Mouse (Mus musculus): ENCODE data around the gene Tut4. TPM values are rescaled to one million over a fixed set of nuclear protein-coding genes. Genes with fewer than 3 reads are reported as not detected.

Tut4 gene
- total RNA-seq (2014; fragmentation: Nextera tagmentation) (77.1 and 98.9 TPM in 2 replicates), total RNA-seq (2017) (24.9 and 25.1 TPM in 2 replicates)

GRCm38 (mm10) chr4:108459231-108460155, at the start of gene Tut4:
Tut4 (plus strand) TSS chr4:108459426.
- ATAC-seq (replicated peaks; ENCODE audit: poor library complexity, severe bottlenecking) = peak; percentile 40

GRCm38 (mm10) chr4:108424587-108424986, 34.6 kb upstream of the Tut4 start:
- no peak for ATAC-seq (replicated peaks; ENCODE audit: poor library complexity, severe bottlenecking)

- peak; percentile 9; the same call in 1 of the 2 replicates for ATAC-seq (replicated peaks; ENCODE audit: poor library complexity, severe bottlenecking)
Observed at GRCm38 (mm10) chr4:108427719-108428340, 31.4 kb upstream of the Tut4 start.

DNA sequence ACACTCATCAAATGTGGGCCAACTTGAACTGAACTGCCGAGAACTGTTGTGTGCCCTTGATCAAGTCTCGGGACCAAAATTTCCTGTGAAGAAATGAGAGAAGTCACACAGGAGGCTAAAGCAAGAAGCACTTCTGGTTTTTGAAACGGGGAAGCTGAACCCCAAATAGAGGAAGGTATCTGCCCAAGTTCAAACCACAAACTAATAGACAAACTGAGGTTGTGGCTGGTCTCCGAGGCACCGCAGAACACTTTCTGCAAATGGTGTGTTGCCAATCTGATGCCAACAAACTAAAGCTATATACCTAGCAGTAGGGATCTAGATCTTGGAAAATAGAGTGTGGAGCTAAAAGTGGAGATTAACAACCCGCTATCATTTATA, 30.9 kb upstream of the Tut4 start:
- ATAC-seq (replicated peaks; ENCODE audit: poor library complexity, severe bottlenecking) = peak; percentile 98

DNA sequence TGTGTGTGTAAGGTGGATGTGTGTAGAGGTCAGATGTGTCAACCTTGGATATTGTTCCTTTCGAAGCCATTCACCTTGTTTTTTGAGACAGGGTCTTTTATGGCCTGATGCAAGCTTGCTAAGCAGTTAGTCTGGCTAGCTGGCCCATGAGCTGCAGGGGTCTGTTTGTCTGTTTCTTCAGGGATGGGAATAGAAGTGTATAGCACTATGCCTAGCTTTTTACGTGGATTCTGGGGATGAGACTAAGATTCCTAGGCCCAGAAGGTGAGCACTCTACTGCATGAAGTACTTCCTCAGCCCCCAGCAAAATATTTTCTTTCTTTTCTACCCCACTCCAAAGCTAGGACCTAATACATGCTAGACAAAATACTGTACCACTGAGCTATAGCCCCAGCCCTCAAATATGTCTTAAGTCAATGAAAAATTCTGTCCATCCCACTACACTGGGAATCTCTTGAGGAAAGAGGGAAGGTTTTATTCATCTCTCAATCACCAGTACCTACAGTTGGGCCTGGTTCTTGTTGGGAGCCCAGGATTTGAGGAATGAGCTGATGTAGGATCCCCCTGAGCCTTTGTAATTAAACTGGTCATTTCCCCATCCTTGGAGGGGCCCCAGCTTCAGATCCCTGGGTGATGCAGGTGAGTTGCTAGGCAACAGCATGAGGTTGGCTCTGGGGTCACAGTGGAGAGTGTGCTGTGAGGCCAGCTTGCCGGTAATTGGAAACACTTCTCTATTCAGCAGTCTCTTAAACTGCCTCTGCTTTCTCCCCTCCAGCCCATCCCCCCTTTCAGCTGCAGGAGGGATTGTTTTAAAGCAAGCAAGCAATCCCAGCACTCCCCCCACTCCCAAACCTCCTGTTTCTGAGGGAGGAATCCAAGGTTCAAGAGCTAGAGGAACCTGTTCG, 28.3 kb upstream of the Tut4 start:
- no peak for ATAC-seq (replicated peaks; ENCODE audit: poor library complexity, severe bottlenecking)

GRCm38 (mm10) chr4:108431561-108431936, 27.7 kb upstream of the Tut4 start:
- ATAC-seq (replicated peaks; ENCODE audit: poor library complexity, severe bottlenecking) = no peak

DNA sequence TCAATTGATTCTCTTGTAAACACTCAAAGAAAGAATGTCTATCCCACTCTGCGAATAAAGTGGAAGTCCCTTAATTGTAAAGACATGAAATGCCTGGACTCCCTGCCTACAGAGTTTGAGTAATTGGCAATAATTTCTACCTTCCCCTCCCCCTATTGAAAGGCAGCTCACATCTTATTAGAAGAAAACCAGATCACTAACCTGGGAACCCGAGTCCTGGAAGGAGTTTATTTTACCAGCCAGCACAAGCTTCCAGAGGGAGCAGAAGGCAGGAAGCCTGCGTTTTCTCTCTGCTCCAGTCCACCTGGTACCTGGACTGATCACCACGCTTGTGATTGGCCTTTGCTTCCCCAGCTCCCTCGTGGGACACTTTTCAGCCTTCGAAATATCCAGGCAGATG, 25.9 kb upstream of the Tut4 start:
- ATAC-seq (replicated peaks; ENCODE audit: poor library complexity, severe bottlenecking) = no peak

DNA sequence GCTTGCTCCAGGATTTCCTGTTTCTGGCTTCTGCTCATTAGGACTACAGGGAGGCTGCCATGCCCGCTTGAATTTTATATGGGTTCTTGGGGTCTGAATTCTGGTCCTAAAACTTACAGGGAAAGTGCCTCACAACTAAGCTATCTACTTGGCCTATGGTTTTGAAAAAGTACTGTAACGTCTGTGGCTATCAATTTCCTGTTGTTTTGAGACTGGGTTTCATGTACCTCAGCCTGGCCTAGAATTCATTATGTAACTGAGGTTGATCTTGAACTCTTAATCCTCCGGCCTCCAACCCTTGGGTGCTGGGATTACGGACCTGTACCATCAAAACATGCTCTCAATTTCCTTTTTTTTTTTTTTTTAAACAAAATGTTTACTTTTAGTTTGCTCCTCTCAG, 25.0 kb upstream of the Tut4 start:
- ATAC-seq (replicated peaks; ENCODE audit: poor library complexity, severe bottlenecking) = no peak

DNA sequence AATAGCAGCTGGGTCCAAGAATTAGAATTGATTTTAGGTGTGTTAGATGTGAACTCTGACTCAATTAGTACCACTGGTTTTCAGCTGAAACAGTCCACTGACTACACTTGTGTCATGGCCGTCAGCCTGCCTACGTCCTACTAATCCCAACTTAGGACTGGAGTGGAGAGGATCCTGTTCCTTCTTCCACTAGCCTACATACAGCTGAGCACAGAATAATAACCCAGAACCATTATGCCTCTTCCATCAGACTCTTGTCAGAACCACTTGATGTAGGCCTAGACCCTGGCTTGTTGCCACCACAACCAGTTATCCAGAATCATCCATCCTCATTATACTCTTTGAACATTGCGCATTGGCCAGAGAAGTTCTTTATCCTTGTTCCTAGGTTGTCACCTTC, 24.4 kb upstream of the Tut4 start:
- ATAC-seq (replicated peaks; ENCODE audit: poor library complexity, severe bottlenecking) = no peak

GRCm38 (mm10) chr4:108435646-108436045, 23.6 kb upstream of the Tut4 start:
- peak; percentile 61 for ATAC-seq (replicated peaks; ENCODE audit: poor library complexity, severe bottlenecking)

- no peak for ATAC-seq (replicated peaks; ENCODE audit: poor library complexity, severe bottlenecking)
Observed at GRCm38 (mm10) chr4:108436225-108436624, 23.0 kb upstream of the Tut4 start.

DNA sequence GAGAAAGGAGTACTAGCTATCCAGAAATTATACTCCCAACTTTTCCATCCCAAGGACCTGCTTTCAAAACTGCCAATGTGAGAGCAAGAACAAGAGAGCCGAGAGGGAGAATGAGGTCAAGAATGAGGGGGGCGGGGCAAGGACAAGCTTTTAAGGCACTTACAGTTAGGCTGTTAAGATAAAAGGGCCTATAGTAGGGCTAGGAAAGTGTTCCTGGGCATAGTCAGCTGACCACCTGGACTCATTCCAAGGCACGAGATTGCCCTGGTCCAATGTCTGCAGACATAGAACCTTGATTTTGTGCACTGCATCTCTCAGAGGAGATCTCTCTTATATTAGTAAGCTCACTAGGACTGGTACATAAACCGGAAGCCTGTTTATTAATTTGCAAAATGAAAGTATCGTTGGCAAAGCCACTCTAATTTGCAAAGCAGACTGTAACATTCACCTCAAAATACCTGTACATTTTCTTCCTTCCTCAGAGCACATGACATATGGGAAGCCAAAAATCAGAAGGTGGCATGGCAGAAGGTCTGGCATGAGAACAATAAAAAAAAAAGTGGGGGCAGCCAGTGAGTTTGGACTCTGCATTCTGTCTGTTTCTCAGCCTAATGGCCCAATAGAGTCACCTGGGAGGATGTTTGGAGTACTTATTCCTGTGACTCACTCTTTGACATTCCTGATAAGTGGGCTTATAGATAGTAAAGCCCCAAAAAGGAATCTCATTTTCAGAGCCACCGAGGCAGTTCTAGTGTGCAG, 21.0 kb upstream of the Tut4 start:
- ATAC-seq (replicated peaks; ENCODE audit: poor library complexity, severe bottlenecking) = no peak

- ATAC-seq (replicated peaks; ENCODE audit: poor library complexity, severe bottlenecking) = no peak
Observed at GRCm38 (mm10) chr4:108448091-108448490, 11.1 kb upstream of the Tut4 start.

DNA sequence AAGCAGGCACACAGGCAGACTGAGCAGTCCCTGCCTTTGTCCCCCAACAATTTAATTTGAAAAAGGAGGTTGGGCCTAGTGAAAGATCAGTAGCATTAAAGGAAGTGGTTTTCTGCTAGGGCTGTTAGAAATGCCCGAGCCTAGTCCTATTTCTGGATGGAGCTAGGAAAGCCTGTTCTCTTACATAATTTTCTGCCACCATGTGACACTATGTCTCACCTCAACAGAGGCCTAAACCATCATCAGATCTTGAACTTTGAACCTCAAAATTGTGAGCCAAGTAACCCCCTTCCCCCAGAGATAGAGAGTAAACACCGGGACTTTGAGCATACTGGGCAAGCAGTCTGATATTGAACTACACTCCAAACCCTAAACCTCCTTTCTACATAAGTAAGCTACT, 3.2 kb upstream of the Tut4 start:
- peak; percentile 12; the same call in 1 of the 2 replicates for ATAC-seq (replicated peaks; ENCODE audit: poor library complexity, severe bottlenecking)

DNA sequence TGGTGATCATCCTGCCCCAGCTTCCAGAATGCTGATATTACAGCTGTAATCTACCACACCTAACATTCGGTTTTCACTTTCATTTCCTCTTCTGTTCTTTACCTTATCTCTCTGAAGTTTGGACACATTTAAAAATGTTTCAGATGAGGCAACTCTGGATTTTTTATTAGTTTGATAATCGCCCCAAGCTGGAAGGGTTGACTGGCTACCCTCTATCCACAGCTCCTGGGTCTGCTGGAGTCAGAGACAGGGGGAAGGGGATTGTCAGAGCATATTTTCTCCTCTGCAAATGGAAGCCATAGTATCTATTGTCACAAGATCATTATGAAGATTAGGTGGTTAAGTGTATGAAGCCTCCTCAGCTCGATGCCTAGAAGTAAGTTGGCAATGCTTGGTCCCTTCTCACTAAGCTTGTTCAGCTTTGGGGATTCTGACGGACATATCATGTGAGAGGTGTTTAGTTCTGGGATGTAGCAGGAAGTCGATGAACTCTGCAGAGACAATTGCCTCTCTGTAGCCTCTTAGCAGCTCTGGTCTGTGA, 955 bp upstream of the Tut4 start:
- ATAC-seq (replicated peaks; ENCODE audit: poor library complexity, severe bottlenecking) = no peak

DNA sequence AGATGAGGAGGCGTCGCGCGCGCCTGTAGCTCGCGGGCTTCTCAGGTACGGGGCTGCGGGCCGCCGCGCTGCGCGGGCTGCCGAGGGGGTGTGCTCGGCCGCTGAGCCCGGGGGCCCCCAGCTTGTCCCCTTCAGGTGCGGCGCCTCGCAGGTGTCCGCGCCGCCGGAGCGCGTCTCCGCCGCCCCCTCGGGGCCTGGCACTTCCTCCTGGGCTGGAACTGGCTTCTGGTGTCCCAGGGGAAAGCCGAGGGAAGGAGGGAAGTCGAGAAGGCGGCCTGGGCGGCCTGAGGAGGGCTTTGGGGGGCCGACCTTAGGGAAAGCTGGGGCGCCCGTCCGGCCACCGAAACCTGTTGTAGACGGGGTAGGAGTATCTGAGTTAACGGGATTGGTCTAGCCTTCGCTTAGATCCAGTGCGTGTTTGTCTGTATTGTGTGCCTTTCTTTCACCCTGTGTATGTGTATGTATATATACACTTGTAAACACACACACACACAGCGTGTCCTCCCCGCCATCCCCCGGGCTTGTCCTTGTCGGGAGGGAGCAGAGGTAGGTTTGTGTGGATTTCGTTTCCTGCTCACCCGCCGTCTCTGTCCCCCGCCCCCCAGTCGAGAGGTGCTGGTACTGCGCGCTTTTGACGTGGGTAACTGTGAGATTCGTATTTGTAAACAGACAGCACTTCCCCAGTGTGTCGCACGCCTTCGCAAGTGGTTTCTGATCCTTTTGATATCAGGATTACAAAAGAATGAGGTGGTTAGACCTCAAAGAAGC, 1.1 kb downstream of the Tut4 start:
- peak; percentile 77 for ATAC-seq (replicated peaks; ENCODE audit: poor library complexity, severe bottlenecking)

- peak; percentile 33 for ATAC-seq (replicated peaks; ENCODE audit: poor library complexity, severe bottlenecking)
Observed at GRCm38 (mm10) chr4:108461262-108461903, 2.2 kb downstream of the Tut4 start.

DNA sequence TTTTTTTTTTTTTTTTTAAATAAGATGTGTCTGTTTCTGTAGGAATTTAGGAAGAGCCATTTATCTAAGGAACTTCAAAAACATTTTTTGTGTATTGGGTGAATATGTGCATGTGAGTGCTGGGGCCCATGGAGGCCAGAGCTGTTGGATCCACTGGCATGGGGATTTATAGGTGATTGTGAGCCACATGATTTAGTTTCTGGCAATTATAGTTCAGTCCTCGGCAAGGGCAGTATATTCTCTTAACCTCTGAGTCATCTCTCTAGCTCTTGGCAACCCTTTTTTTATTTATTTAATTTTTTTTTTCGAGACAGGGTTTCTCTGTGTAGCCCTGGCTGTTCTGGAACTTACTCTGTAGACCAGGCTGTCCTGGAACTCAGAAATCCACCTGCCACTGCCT, 14.4 kb downstream of the Tut4 start:
- ATAC-seq (replicated peaks; ENCODE audit: poor library complexity, severe bottlenecking) = no peak

Data from granulocyte monocyte progenitor cell, adult 5-6 weeks (primary cell).